Mouse (Mus musculus) thymus, adult 2 months (tissue): Measurements from ENCODE around the gene Atp1a4. TPM values are rescaled to one million over a fixed set of nuclear protein-coding genes. Genes with fewer than 3 reads are reported as not detected.

Experiments used
- DNase-seq: peaks from one replicate; pipeline ENCODE4 v3.0.0; 2021
- H3K27ac ChIP-seq: fragments of 200-500 bp; 2 replicates; pipeline ENCODE4 v1.5.1; 2012; ENCODE audit warnings: low read length, control low read depth; ENCODE audit not compliant: control insufficient read depth, insufficient read depth
- H3K27me3 ChIP-seq: fragments of 200-500 bp; 2 replicates; pipeline ENCODE4 v1.6.1; 2012; ENCODE audit warnings: mild to moderate bottlenecking, low read length, moderate library complexity, mixed read lengths; ENCODE audit not compliant: control insufficient read depth, insufficient read depth
- H3K36me3 ChIP-seq: fragments of 200-500 bp; 2 replicates; pipeline ENCODE4 v1.6.1; 2012; ENCODE audit warnings: mild to moderate bottlenecking, low read length, moderate library complexity; ENCODE audit not compliant: control insufficient read depth, insufficient read depth
- H3K4me1 ChIP-seq: fragments of 200-500 bp; replicated peaks from 2 replicates; pipeline ENCODE4 v1.6.1; 2012; ENCODE audit warnings: low read length; ENCODE audit not compliant: control insufficient read depth, insufficient read depth
- H3K4me3 ChIP-seq: fragments of 200-500 bp; 2 replicates; pipeline ENCODE4 v1.5.1; 2012; ENCODE audit warnings: mild to moderate bottlenecking, low read length, control low read depth, moderate library complexity; ENCODE audit not compliant: control insufficient read depth, insufficient read depth
- CTCF ChIP-seq: fragments of 200-500 bp; IDR thresholded peaks from 2 replicates; pipeline ENCODE4 v1.5.1; 2012; ENCODE audit warnings: mild to moderate bottlenecking, control low read depth, low read length, moderate library complexity, borderline replicate concordance; ENCODE audit not compliant: control insufficient read depth, poor library complexity, insufficient read depth; ENCODE audit errors: extremely low read depth
- POLR2A ChIP-seq: fragments of 200-500 bp; IDR thresholded peaks from 2 replicates; pipeline ENCODE4 v1.6.1; 2012; ENCODE audit warnings: mild to moderate bottlenecking, low read length, control low read depth, moderate library complexity; ENCODE audit not compliant: control insufficient read depth, poor library complexity, insufficient read depth; ENCODE audit errors: extremely low read depth
- WGBS: fragments of 180-500 bp; shearing (Covaris S2); methylation state at CpG from one replicate; pipeline ENCODE4 v1.1.7; 2018; 5-methylcytosine and 5-hydroxymethylcytosine counted together
- polyA plus RNA-seq: library from polyadenylated mRNA; depleted of rRNA; stranded (reverse); fragments of >200 nt; gene quantifications from 2 replicates; pipeline ENCODE4 v1.2.3, GENCODE M21; 2012

Atp1a4 gene
- polyA plus RNA-seq, 1 experiment: 0.07 TPM

GRCm38 (mm10) chr1:172214748-172215147 is 43.5 kb downstream of the Atp1a4 start:
- Histone ChIP-seq H3K27me3 (no peaks in the 10 kb centered on the region), H3K27ac (no peak overlapping the region), H3K36me3 (no peaks in the 10 kb centered on the region), H3K4me3 (no peak overlapping the region), H3K4me1 (peaks cover 8% of the 10 kb centered on the region)
- WGBS: 49% methylated on average over 3 of the region's 3 CpGs
- DNase-seq: no peak
- TF ChIP-seq POLR2A: no peak
- no peak for TF ChIP-seq CTCF

- no peak for DNase-seq
- peaks cover 8% of the 10 kb centered on the region for H3K4me1 ChIP-seq
- 93% methylated on average over 4 of the region's 4 CpGs for WGBS
- no peak overlapping the region for H3K4me3 ChIP-seq
- H3K27me3 ChIP-seq: no peaks in the 10 kb centered on the region
- TF ChIP-seq CTCF (no peak), POLR2A (no peak)
- no peak overlapping the region for H3K27ac ChIP-seq
- no peaks in the 10 kb centered on the region for H3K36me3 ChIP-seq
These were observed 44.4 kb downstream of the Atp1a4 start for GRCm38 (mm10) chr1:172213771-172214170.

GRCm38 (mm10) chr1:172212776-172213175 is 45.4 kb downstream of the Atp1a4 start:
- WGBS: 91% methylated on average over 5 of the region's 5 CpGs
- H3K36me3 ChIP-seq: no peaks in the 10 kb centered on the region
- TF ChIP-seq CTCF (no peak), POLR2A (no peak)
- peaks cover 8% of the 10 kb centered on the region for H3K4me1 ChIP-seq
- no peak overlapping the region for H3K4me3 ChIP-seq
- H3K27me3 ChIP-seq: no peaks in the 10 kb centered on the region
- no peak overlapping the region for H3K27ac ChIP-seq
- no peak for DNase-seq

GRCm38 (mm10) chr1:172207111-172207584 is 51.1 kb downstream of the Atp1a4 start:
- DNase-seq: no peak
- Histone ChIP-seq H3K27me3 (no peaks in the 10 kb centered on the region), H3K4me3 (no peak overlapping the region), H3K4me1 (peaks cover 12% of the 10 kb centered on the region), H3K36me3 (no peaks in the 10 kb centered on the region), H3K27ac (no peak overlapping the region)
- TF ChIP-seq CTCF (no peak), POLR2A (no peak)
- WGBS: 52% methylated on average over 7 of the region's 7 CpGs

GRCm38 (mm10) chr1:172206141-172206917 is 51.9 kb downstream of the Atp1a4 start, which contains the start of gene Pea15a:
Pea15a (minus strand) TSS chr1:172206804.
- H3K4me1 ChIP-seq: peaks cover 12% of the 10 kb centered on the region
- no peak within 1 kb of the TSS for H3K27ac ChIP-seq
- no peaks in the 10 kb centered on the region for H3K27me3 ChIP-seq
- TF ChIP-seq POLR2A (no peak), CTCF (no peak)
- H3K4me3 ChIP-seq: peak within 1 kb of the TSS; percentile 64
- DNase-seq: peak; percentile 66
- no peaks in the 10 kb centered on the region for H3K36me3 ChIP-seq
- 2% methylated on average over 40 of the region's 40 CpGs for WGBS

GRCm38 (mm10) chr1:172205741-172206087 is 52.5 kb downstream of the Atp1a4 start:
- H3K4me3 ChIP-seq: no peak overlapping the region
- no peaks in the 10 kb centered on the region for H3K27me3 ChIP-seq
- 7% methylated on average over 3 of the region's 3 CpGs for WGBS
- H3K36me3 ChIP-seq: no peaks in the 10 kb centered on the region
- DNase-seq: no peak
- TF ChIP-seq CTCF (no peak), POLR2A (no peak)
- H3K27ac ChIP-seq: no peak overlapping the region
- peaks cover 12% of the 10 kb centered on the region for H3K4me1 ChIP-seq
